Mouse (Mus musculus): Measurements from ENCODE around the gene Bpi. TPM values are rescaled to one million over a fixed set of nuclear protein-coding genes. Genes with fewer than 3 reads are reported as not detected.

The Bpi gene
- polyA plus RNA-seq, 1 experiment from 2014 or later: not detected

DNA sequence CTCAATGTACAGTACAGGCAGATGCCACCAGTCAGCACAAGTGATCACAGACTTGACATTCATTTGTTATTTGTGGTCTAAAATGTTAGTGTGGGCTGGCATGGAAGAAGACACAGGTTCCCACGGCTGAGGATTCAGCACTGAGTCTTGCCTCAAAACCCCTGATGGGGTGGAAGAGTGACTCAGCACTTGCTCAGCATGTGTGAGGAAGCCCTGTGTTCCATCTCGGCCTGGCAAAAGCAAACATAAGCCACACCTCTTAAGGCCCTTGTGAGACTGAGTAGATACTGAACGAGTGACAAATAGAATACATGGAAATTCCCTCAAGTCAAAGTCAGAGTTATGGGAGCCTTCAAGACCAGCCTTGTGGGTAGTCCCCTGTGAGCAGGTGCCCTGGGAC is 24.8 kb upstream of the Bpi start:
- no peaks in the 10 kb centered on the region for H3K9me3 ChIP-seq (replicated peaks; ENCODE audit: control insufficient read depth, low read length)
- 50% methylated on average over 3 of the region's 3 CpGs for WGBS
- no peak overlapping the region for H3K27ac ChIP-seq (ENCODE audit: low read length)
- H3K27me3 ChIP-seq (ENCODE audit: control insufficient read depth, insufficient read depth, low read length): peaks cover 3% of the 10 kb centered on the region
- peaks cover 6% of the 10 kb centered on the region; the same call in 1 of the 2 replicates for H3K4me1 ChIP-seq (ENCODE audit: control insufficient read depth, insufficient read depth, low read length)
- no peak overlapping the region for H3K4me2 ChIP-seq (ENCODE audit: low read depth, low read length)
- no peaks in the 10 kb centered on the region for H3K36me3 ChIP-seq (ENCODE audit: control insufficient read depth, insufficient read depth)
- ATAC-seq (replicated peaks; ENCODE audit: extremely low read depth, insufficient read depth, low FRiP score): no peak
- no peak overlapping the region for H3K9ac ChIP-seq (ENCODE audit: low read length)
- no peak overlapping the region for H3K4me3 ChIP-seq (ENCODE audit: low read length)

DNA sequence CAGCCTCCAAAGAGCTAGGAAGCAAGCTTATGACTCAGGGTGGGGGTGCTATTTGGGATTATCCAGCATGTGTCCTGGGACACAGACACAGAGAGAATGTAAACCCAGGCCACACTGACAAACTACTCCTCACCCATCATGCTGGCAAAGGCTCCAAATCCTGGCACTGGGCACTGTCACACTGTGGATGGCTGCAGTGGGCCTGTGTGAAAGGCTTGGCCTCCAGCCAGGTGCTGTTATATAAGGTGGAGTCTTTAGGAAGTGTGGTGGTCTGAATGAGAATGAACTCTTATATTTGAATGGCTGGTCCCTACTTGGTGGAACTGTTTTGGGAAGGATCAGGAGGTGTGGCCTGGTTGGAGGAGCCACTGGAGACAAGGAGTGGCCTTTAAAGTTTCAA is 21.2 kb upstream of the Bpi start:
- Histone ChIP-seq H3K36me3 (ENCODE audit: control insufficient read depth, insufficient read depth) (no peaks in the 10 kb centered on the region), H3K27ac (ENCODE audit: low read length) (no peak overlapping the region), H3K9ac (ENCODE audit: low read length) (no peak overlapping the region), H3K4me3 (ENCODE audit: low read length) (no peak overlapping the region), H3K4me2 (ENCODE audit: low read depth, low read length) (no peak overlapping the region), H3K4me1 (ENCODE audit: control insufficient read depth, insufficient read depth, low read length) (no peaks in the 10 kb centered on the region), H3K9me3 (replicated peaks; ENCODE audit: control insufficient read depth, low read length) (no peaks in the 10 kb centered on the region), H3K27me3 (ENCODE audit: control insufficient read depth, insufficient read depth, low read length) (no peaks in the 10 kb centered on the region)
- ATAC-seq (replicated peaks; ENCODE audit: extremely low read depth, insufficient read depth, low FRiP score): no peak

DNA sequence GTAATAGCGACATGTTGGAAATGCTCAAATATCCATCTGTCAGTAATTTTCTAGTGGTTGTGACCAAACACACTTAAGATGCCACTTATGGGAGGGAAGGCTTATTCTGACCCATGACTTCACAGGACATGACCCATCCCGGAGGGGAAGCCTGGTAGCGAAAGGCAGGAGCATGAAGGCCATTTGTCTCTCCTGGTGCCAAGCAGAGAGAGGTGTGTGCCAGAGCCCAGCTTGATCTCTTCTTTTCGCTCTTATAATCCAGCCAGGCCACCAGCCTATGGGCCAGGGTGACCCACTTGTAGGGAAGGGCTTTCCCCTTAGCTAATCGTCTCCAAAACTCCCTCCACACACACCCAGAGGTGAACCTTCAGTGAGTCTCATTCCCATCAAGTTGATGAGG is 19.8 kb upstream of the Bpi start:
- Histone ChIP-seq H3K36me3 (ENCODE audit: control insufficient read depth, insufficient read depth) (no peaks in the 10 kb centered on the region), H3K9me3 (replicated peaks; ENCODE audit: control insufficient read depth, low read length) (no peaks in the 10 kb centered on the region), H3K27ac (ENCODE audit: low read length) (no peak overlapping the region), H3K4me2 (ENCODE audit: low read depth, low read length) (no peak overlapping the region), H3K4me1 (ENCODE audit: control insufficient read depth, insufficient read depth, low read length) (no peaks in the 10 kb centered on the region), H3K27me3 (ENCODE audit: control insufficient read depth, insufficient read depth, low read length) (no peaks in the 10 kb centered on the region), H3K4me3 (ENCODE audit: low read length) (no peak overlapping the region), H3K9ac (ENCODE audit: low read length) (no peak overlapping the region)
- ATAC-seq (replicated peaks; ENCODE audit: extremely low read depth, insufficient read depth, low FRiP score): no peak
- 87% methylated on average over 5 of the region's 5 CpGs for WGBS

DNA sequence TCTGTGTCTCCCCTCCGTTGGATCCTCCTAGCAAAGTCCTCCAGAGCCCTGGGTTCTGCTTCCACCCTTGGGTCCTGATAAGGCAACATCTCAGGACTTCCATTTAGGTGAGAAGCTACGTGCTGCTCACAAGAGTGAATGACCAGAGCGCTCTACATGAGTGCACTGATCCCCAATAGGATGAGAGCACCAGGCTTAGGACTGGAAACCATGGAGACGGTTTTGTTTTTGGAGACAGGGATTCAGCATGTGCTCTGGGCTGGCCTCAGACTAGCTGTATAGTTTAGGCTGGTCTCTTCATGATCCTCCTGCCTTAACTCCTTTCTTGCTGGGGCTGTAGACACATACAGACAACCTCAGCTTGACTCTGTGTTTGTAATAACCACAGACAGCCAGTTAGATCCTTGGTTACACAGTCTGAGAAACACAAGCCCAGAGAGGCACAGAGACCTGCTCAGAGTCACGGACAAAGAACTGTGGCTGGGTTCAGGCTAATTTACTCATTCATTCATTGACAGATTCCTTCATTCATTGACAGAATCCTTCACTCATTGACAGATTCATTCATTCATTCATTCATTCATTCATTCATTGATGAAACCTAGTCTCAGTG is 16.7 kb upstream of the Bpi start:
- no peaks in the 10 kb centered on the region for H3K36me3 ChIP-seq (ENCODE audit: control insufficient read depth, insufficient read depth)
- WGBS: 69% methylated on average over 5 of the region's 5 CpGs
- 0 out of 2 replicates have a peak, but pooled peaks cover 5% of the 10 kb centered on the region for H3K9me3 ChIP-seq (replicated peaks; ENCODE audit: control insufficient read depth, low read length)
- no peak overlapping the region for H3K9ac ChIP-seq (ENCODE audit: low read length)
- no peak overlapping the region for H3K4me3 ChIP-seq (ENCODE audit: low read length)
- no peak overlapping the region for H3K4me2 ChIP-seq (ENCODE audit: low read depth, low read length)
- no peak for ATAC-seq (replicated peaks; ENCODE audit: extremely low read depth, insufficient read depth, low FRiP score)
- H3K4me1 ChIP-seq (ENCODE audit: control insufficient read depth, insufficient read depth, low read length): no peaks in the 10 kb centered on the region
- no peak overlapping the region for H3K27ac ChIP-seq (ENCODE audit: low read length)
- no peaks in the 10 kb centered on the region for H3K27me3 ChIP-seq (ENCODE audit: control insufficient read depth, insufficient read depth, low read length)

DNA sequence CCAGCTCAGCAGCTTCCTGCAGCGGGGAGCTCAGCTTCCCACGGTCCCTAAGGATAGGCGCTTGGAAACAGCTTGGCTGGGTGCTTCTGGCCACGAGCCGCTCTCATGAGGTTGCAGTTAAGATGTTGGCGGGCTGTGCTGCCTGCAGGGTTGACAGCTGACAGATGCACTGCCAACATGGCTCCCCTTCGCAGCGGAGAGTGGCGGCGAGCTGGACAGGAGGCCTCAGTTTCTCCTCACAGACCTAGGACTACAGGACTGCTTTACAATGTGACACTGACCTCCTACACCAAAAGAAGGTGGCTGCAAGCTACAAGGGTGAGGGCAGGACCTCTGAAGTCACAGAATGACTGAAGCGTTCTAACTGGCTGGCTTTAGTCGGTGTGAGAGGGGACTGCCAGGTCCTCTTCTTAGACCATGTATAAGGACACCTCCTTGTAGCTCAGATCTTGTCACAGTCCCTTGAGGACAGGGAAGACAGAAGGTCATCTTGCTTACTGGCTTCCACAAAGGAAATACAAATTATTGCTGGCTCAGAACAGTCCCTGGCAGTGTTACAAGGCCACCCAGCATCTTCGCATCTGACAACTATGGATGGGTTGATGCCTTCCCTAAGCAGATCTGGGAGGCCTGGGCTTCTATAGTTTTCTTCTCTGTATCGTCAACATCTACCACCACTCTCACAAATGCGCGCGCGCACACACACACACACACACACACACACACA is 15.6 kb upstream of the Bpi start:
- 77% methylated on average over 18 of the region's 18 CpGs for WGBS
- Histone ChIP-seq H3K9ac (ENCODE audit: low read length) (no peak overlapping the region), H3K36me3 (ENCODE audit: control insufficient read depth, insufficient read depth) (no peaks in the 10 kb centered on the region), H3K4me1 (ENCODE audit: control insufficient read depth, insufficient read depth, low read length) (no peaks in the 10 kb centered on the region), H3K4me2 (ENCODE audit: low read depth, low read length) (no peak overlapping the region), H3K9me3 (replicated peaks; ENCODE audit: control insufficient read depth, low read length) (0 out of 2 replicates have a peak, but pooled peaks cover 5% of the 10 kb centered on the region), H3K27ac (ENCODE audit: low read length) (no peak overlapping the region), H3K4me3 (ENCODE audit: low read length) (no peak overlapping the region), H3K27me3 (ENCODE audit: control insufficient read depth, insufficient read depth, low read length) (no peaks in the 10 kb centered on the region)
- ATAC-seq (replicated peaks; ENCODE audit: extremely low read depth, insufficient read depth, low FRiP score): no peak

DNA sequence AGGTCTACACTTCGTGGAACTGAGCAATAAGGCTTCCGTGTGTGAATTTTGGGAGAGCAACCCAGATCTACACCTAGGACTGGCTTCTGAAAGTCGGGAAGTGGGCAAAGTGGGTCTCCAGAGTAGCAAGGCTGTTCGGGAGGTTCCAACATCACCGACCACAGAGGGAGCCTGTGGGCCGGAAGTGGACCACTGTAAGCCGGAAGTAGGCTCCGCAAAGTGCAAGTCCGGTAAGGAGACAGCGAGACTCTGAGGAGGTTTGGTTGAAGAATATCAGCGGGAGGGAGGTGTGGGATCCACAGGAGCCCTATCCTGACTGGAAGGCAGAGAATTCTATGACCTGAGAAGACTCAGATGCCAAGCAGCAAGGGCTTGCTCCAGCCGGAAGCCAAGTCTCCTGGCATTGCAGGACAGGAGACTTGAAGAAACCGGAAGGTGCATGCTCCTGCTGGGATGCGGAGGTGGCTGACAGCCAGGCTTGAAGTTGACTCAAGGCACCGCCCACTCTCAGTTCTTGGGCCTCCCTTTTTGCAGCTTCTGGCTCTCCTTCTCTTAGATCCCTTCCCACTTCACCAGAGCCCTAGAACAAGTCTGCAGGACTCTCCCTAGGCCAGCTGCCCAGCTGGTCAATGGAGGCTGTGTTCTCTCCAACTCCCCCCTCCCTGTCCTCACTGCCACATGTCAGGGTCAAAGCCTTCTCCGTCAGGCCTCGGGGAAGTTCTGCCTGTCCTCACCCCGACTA is 14.6 kb upstream of the Bpi start:
- no peak for ATAC-seq (replicated peaks; ENCODE audit: extremely low read depth, insufficient read depth, low FRiP score)

DNA sequence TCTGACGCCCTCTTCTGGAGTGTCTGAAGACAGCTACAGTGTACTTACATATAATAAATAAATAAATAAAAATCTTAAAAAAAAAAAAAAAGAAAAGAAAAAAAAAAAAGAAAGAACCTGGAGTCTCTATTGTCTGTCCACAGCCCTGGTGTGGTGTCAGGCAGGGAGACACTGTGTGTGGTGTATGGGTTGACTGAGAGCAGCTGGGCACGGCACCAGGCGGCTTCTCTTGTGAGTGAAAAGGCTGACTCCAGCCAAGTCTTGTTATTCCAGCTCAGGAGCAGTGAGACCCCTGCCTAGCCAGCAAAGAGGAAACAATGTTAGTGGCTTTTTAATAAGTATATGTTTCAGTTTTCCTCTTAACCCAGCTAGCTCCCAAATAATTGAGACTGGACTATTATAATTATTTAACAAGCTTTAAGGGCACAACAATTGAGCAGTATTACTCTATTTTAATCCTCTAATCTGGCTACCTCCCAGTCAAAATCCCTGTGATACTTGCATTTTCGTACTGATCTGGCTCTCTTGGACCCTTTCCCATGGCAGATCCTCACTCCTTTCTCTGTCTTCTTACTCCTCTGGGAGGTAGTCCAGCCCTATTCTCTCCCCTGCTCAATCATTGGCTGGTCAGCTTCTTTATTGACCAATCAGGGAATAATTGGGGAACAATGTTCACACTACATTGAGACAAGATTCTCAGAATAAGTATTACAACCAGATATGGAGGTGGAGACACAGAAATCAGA is 12.6 kb upstream of the Bpi start:
- Histone ChIP-seq H3K27ac (ENCODE audit: low read length) (no peak overlapping the region), H3K27me3 (ENCODE audit: control insufficient read depth, insufficient read depth, low read length) (no peaks in the 10 kb centered on the region), H3K36me3 (ENCODE audit: control insufficient read depth, insufficient read depth) (no peaks in the 10 kb centered on the region), H3K9ac (ENCODE audit: low read length) (no peak overlapping the region), H3K4me3 (ENCODE audit: low read length) (no peak overlapping the region), H3K4me2 (ENCODE audit: low read depth, low read length) (no peak overlapping the region), H3K9me3 (replicated peaks; ENCODE audit: control insufficient read depth, low read length) (0 out of 2 replicates have a peak, but pooled peaks cover 5% of the 10 kb centered on the region), H3K4me1 (ENCODE audit: control insufficient read depth, insufficient read depth, low read length) (peaks cover 3% of the 10 kb centered on the region; the same call in 1 of the 2 replicates)
- no peak for ATAC-seq (replicated peaks; ENCODE audit: extremely low read depth, insufficient read depth, low FRiP score)
- 75% methylated on average over 4 of the region's 4 CpGs for WGBS

More for the DNA sequence above, 14.6 kb upstream of the Bpi start:
- peaks cover 3% of the 10 kb centered on the region; the same call in 1 of the 2 replicates for H3K4me1 ChIP-seq (ENCODE audit: control insufficient read depth, insufficient read depth, low read length)
- no peaks in the 10 kb centered on the region for H3K27me3 ChIP-seq (ENCODE audit: control insufficient read depth, insufficient read depth, low read length)
- H3K27ac ChIP-seq (ENCODE audit: low read length): no peak overlapping the region
- WGBS: 65% methylated on average over 18 of the region's 18 CpGs
- H3K9me3 ChIP-seq (replicated peaks; ENCODE audit: control insufficient read depth, low read length): 0 out of 2 replicates have a peak, but pooled peaks cover 5% of the 10 kb centered on the region
- H3K36me3 ChIP-seq (ENCODE audit: control insufficient read depth, insufficient read depth): no peaks in the 10 kb centered on the region
- H3K4me2 ChIP-seq (ENCODE audit: low read depth, low read length): no peak overlapping the region
- no peak overlapping the region for H3K9ac ChIP-seq (ENCODE audit: low read length)
- no peak overlapping the region for H3K4me3 ChIP-seq (ENCODE audit: low read length)

DNA sequence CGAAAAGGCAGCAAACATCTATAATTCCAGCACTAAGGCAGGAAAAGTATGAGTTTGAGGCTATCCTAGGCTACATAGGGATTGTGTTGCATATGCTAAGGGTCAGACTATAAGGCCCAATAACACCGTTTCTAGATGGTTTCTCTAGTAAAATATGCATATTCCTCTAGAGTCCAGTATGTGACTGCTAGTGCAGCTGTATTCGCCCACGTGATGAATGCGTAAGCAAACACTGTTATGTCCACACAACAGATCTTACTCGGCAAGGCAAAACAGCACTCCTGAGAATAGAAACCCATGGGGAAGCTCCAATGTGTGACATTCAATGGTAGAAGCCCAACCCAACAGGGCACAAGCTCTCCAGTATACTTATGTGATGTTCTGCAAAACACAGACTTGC is 10.0 kb upstream of the Bpi start:
- H3K36me3 ChIP-seq (ENCODE audit: control insufficient read depth, insufficient read depth): no peaks in the 10 kb centered on the region
- 0 out of 2 replicates have a peak overlapping the region, but pooled peaks have one; percentile 54 for H3K27ac ChIP-seq (ENCODE audit: low read length)
- H3K9ac ChIP-seq (ENCODE audit: low read length): no peak overlapping the region
- WGBS: 73% methylated on average over 6 of the region's 6 CpGs
- H3K4me2 ChIP-seq (ENCODE audit: low read depth, low read length): no peak overlapping the region
- H3K4me1 ChIP-seq (ENCODE audit: control insufficient read depth, insufficient read depth, low read length): peaks cover 3% of the 10 kb centered on the region; the same call in 1 of the 2 replicates
- no peaks in the 10 kb centered on the region for H3K27me3 ChIP-seq (ENCODE audit: control insufficient read depth, insufficient read depth, low read length)
- H3K9me3 ChIP-seq (replicated peaks; ENCODE audit: control insufficient read depth, low read length): 0 out of 2 replicates have a peak, but pooled peaks cover 5% of the 10 kb centered on the region
- ATAC-seq (replicated peaks; ENCODE audit: extremely low read depth, insufficient read depth, low FRiP score): no peak
- H3K4me3 ChIP-seq (ENCODE audit: low read length): no peak overlapping the region

All from heart, embryonic 16.5 days (tissue).